Mouse (Mus musculus): ENCODE data around the gene Tcp10c. TPM values are rescaled to one million over a fixed set of nuclear protein-coding genes. Genes with fewer than 3 reads are reported as not detected.
"Not testable (repeated sequence)": the region's sequence is repeated elsewhere in the genome, so short reads cannot be mapped to it uniquely, and the experiment has no call there.

Tcp10c gene
- polyA plus RNA-seq, 1 experiment from 2014 or later: not detected

DNA sequence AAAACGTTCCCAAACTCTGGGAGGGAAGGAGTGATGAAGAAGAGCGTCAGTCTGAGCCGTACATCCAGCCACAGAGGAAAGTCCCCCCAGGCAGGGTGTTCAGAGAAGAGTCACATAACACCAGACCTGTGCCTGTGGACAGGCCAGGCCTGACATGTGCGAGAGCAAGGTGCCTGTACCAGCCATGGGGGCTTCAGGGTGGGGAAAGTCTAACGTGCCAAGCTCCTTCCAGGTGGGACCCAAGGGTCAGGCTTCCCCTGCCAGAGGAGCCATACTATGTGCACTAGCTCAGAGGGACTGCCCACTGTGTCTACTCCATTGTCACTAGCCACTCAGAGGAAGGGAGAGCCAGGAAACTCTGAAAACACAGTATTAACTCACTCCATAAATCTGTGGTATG lies 71.3 kb downstream of the Tcp10c start:
- not testable (repeated sequence) for H3K4me2 ChIP-seq; H3K4me1 ChIP-seq (replicated peaks); H3K4me3 ChIP-seq; H3K27ac ChIP-seq; H3K27me3 ChIP-seq; H3K9ac ChIP-seq; H3K36me3 ChIP-seq; H3K9me3 ChIP-seq (replicated peaks); ATAC-seq (replicated peaks; ENCODE audit: insufficient number of reproducible peaks, insufficient read depth, low FRiP score, low read depth)
- 65% methylated on average over 2 of the region's 5 CpGs for WGBS

- H3K4me1 ChIP-seq (replicated peaks); H3K27ac ChIP-seq; H3K4me2 ChIP-seq; ATAC-seq (replicated peaks; ENCODE audit: insufficient number of reproducible peaks, insufficient read depth, low FRiP score, low read depth); H3K27me3 ChIP-seq; H3K9me3 ChIP-seq (replicated peaks); H3K36me3 ChIP-seq; H3K4me3 ChIP-seq; H3K9ac ChIP-seq: not testable (repeated sequence)
- 86% methylated on average over 4 of the region's 6 CpGs for WGBS
Measured at GRCm38 (mm10) chr17:13426508-13426907, 72.1 kb downstream of the Tcp10c start.

Other genes starting within 250 kb of the Tcp10c start
- gene Unc93a, start 222.8 kb upstream of the Tcp10c start, polyA plus RNA-seq (2015; fragmentation: Nextera tagmentation; extraction: Ambion mirVana): not detected in 2 replicates
- not detected in 2 replicates for gene Smok2a, start 133.4 kb upstream of the Tcp10c start, polyA plus RNA-seq (2015; fragmentation: Nextera tagmentation; extraction: Ambion mirVana)
- gene Smok2b, start 124.3 kb upstream of the Tcp10c start, polyA plus RNA-seq (2015; fragmentation: Nextera tagmentation; extraction: Ambion mirVana): not detected in 2 replicates